Mouse (Mus musculus) neural tube, embryonic 12.5 days (tissue): ENCODE results near the gene Jtb. TPM values are rescaled to one million over a fixed set of nuclear protein-coding genes. Genes with fewer than 3 reads are reported as not detected.

Experiments
- ATAC-seq: fragments of 200-750 bp; cut with Nextera tagmentation; 2 replicates; pipeline ENCODE4 v1.8.0; 2017; ENCODE audit warnings: low read depth, mild to moderate bottlenecking, moderate TSS enrichment, moderate library complexity; ENCODE audit not compliant: low FRiP score
- H3K27ac ChIP-seq: fragments of 300-500 bp; sonication (generic); 2 replicates; pipeline ENCODE4 v1.5.1; 2016
- H3K27me3 ChIP-seq: fragments of 300-500 bp; sonication (generic); replicated peaks from 2 replicates; pipeline ENCODE4 v1.6.1; 2016; ENCODE audit warnings: mild to moderate bottlenecking
- H3K36me3 ChIP-seq: fragments of 300-500 bp; sonication (generic); 2 replicates; pipeline ENCODE4 v1.6.1; 2016; ENCODE audit warnings: mild to moderate bottlenecking
- H3K4me1 ChIP-seq: fragments of 300-500 bp; sonication (generic); 2 replicates; pipeline ENCODE4 v1.6.1; 2016
- H3K4me2 ChIP-seq: fragments of 300-500 bp; sonication (generic); replicated peaks from 2 replicates; pipeline ENCODE4 v1.6.1; 2016; ENCODE audit warnings: mild to moderate bottlenecking
- H3K4me3 ChIP-seq: fragments of 300-500 bp; sonication (generic); 2 replicates; pipeline ENCODE4 v1.5.1; 2016
- H3K9ac ChIP-seq: fragments of 300-500 bp; sonication (generic); 2 replicates; pipeline ENCODE4 v1.6.1; 2016; ENCODE audit warnings: mild to moderate bottlenecking
- H3K9me3 ChIP-seq: fragments of 300-500 bp; sonication (generic); 2 replicates; pipeline ENCODE4 v1.6.1; 2016; ENCODE audit warnings: mild to moderate bottlenecking
- WGBS: fragments of 180-500 bp; shearing (Covaris S2); methylation state at CpG from one replicate; pipeline ENCODE4 v1.1.7; 2016; 5-methylcytosine and 5-hydroxymethylcytosine counted together
- microRNA-seq: library from miRNA; unstranded; fragments of <30 nt; microRNA quantifications from one replicate; pipeline ENCODE4, GENCODE M21; 2017
- polyA plus RNA-seq: library from polyadenylated mRNA; unstranded; fragments of >200 nt; fragmentation: Nextera tagmentation; extraction: Ambion mirVana; gene quantifications from 2 replicates; pipeline ENCODE4 v1.2.1, GENCODE M21; 2016

Jtb gene
- polyA plus RNA-seq, 1 experiment from 2014 or later = 86.3 TPM

- no peaks in the 10 kb centered on the region for H3K27me3 ChIP-seq
- WGBS = 100% methylated on average over 2 of the region's 2 CpGs
- no peak overlapping the region for H3K4me2 ChIP-seq
- H3K9me3 ChIP-seq = no peaks in the 10 kb centered on the region
- no peak overlapping the region for H3K4me3 ChIP-seq
- H3K9ac ChIP-seq = no peak overlapping the region
- peaks cover 19% of the 10 kb centered on the region for H3K36me3 ChIP-seq
- H3K4me1 ChIP-seq = no peaks in the 10 kb centered on the region
- H3K27ac ChIP-seq = no peak overlapping the region
- ATAC-seq = no peak
These were observed 52.8 kb downstream of the Jtb start for GRCm38 (mm10) chr3:90284150-90284549.

Small RNAs within 50 kb of the gene (microRNA-seq; reads per million reads assigned to microRNA genes)
- gene Mir7012 = not detected

Other genes starting within 250 kb of the Jtb start
- gene Hax1, start 232.8 kb upstream of the Jtb start, polyA plus RNA-seq = 137 and 139 TPM in 2 replicates
- gene 4933434E20Rik, start 180.0 kb upstream of the Jtb start, polyA plus RNA-seq = 201 and 218 TPM in 2 replicates
- 184 and 186 TPM in 2 replicates for gene Ubap2l, start 179.0 kb upstream of the Jtb start, polyA plus RNA-seq
- 464 and 470 TPM in 2 replicates for gene Tpm3, start 158.9 kb upstream of the Jtb start, polyA plus RNA-seq
- 0.40 and 0.46 TPM in 2 replicates for gene Nup210l, start 127.5 kb upstream of the Jtb start, polyA plus RNA-seq
- gene Rps27, start 17.9 kb upstream of the Jtb start, polyA plus RNA-seq = 952 and 1,028 TPM in 2 replicates
- gene Rab13, start 17.9 kb upstream of the Jtb start, polyA plus RNA-seq = 22.3 and 23.4 TPM in 2 replicates
- 3.8 and 4.2 TPM in 2 replicates for gene Creb3l4, start 11.9 kb downstream of the Jtb start, polyA plus RNA-seq
- 33.8 and 44.2 TPM in 2 replicates for gene Slc39a1, start 16.6 kb downstream of the Jtb start, polyA plus RNA-seq
- 22.4 and 25.3 TPM in 2 replicates for gene Crtc2, start 22.6 kb downstream of the Jtb start, polyA plus RNA-seq
- gene Dennd4b, start 33.6 kb downstream of the Jtb start, polyA plus RNA-seq = 6.6 and 6.8 TPM in 2 replicates
- 12.8 and 15.9 TPM in 2 replicates for gene Gatad2b, start 61.6 kb downstream of the Jtb start, polyA plus RNA-seq
- 19.7 and 22.7 TPM in 2 replicates for gene Slc27a3, start 158.3 kb downstream of the Jtb start, polyA plus RNA-seq
- gene Ints3, start 202.0 kb downstream of the Jtb start, polyA plus RNA-seq = 38.1 and 40.5 TPM in 2 replicates
- 3.3 and 3.5 TPM in 2 replicates for gene Npr1, start 234.3 kb downstream of the Jtb start, polyA plus RNA-seq
- gene Ilf2, start 244.5 kb downstream of the Jtb start, polyA plus RNA-seq = 322 and 326 TPM in 2 replicates